Mouse (Mus musculus): ENCODE results near the gene Gm20388. TPM values are rescaled to one million over a fixed set of nuclear protein-coding genes. Genes with fewer than 3 reads are reported as not detected.

Gene Gm20388
- polyA plus RNA-seq, 2 experiments = 8.5 TPM; not detected in 1

DNA sequence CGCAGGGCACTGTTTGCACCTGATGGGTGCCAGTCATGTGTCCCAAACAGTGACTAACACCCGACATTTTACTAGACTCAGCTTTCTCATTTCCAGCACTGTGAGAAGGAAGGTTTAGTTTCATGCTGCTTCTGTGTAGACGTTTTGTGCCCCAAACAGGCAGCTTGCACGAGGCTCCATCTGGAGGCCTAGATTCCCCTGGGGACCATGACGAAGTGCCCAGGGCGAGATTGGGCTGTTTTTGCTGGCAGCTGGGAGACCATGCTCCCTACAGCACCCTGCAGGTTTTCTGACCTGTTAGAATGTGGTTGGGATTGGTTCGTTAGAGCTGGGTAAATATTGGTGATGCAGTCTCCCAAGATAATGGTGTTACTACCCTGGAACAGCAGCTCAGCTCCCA is 3760.1 kb downstream of the Gm20388 start:
- 50% methylated on average over 7 of the region's 7 CpGs for whole genome bisulfite sequencing (ENCODE audit: insufficient replicate concordance)

DNA sequence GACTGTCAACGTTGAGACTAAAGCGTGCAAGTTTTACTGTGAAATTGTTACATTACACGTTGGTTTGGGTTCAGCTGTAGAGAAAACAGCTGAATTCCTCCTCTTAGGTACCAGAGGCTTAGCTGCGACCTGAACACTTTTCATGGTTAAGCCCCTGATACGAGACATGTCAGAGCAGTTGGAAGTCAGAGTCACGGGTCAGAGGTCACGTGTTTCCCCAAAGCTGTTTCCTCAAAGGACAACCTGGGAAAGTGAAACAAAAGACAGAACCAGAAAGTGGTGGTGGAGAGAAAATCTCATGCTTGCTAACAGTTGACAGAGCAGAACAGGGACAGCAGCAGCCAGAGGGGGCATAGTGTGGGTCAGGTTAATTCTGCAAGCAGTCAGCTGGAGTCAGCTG is 3760.8 kb downstream of the Gm20388 start:
- DNase-seq (ENCODE audit: low read depth in 3 of 3, low spot score in 3 of 3) (no peak), ATAC-seq (ENCODE audit: insufficient read depth) (no peak)
- H3K27ac ChIP-seq = no peak overlapping the region
- no peak overlapping the region for H3K4me3 ChIP-seq (ENCODE audit: insufficient read depth in 1 of 2, low read depth in 2 of 2, low read length in 2 of 2)
- no peaks in the 10 kb centered on the region for H3K9me3 ChIP-seq (ENCODE audit: control insufficient read depth, low read length)
- H3K4me2 ChIP-seq (ENCODE audit: low read depth) = no peak overlapping the region
- no peaks in the 10 kb centered on the region for H3K27me3 ChIP-seq (ENCODE audit: control insufficient read depth, insufficient read depth, low read length)
- no peak overlapping the region for H3K9ac ChIP-seq (replicated peaks)
- H3K4me1 ChIP-seq (replicated peaks; ENCODE audit: control insufficient read depth in 2 of 2, insufficient read depth in 2 of 2, low read length in 1 of 2) = 0 out of 4 replicates have a peak, but pooled peaks cover 0 to 11% of the 10 kb centered on the region in 2 experiments
- H3K36me3 ChIP-seq (replicated peaks; ENCODE audit: control insufficient read depth, insufficient read depth, low read depth) = no peaks in the 10 kb centered on the region
- TF ChIP-seq CTCF (IDR thresholded peaks at IDR 0.05; ENCODE audit: low read depth) (no peak; the same call in 1 of the 2 replicates), EP300 (IDR thresholded peaks at IDR 0.05; ENCODE audit: low read depth) (no peak)
- WGBS (ENCODE audit: insufficient replicate concordance) = 54% methylated on average over 7 of the region's 7 CpGs

More for the DNA sequence above, 3760.1 kb downstream of the Gm20388 start:
- Histone ChIP-seq H3K27ac (no peak overlapping the region), H3K27me3 (ENCODE audit: control insufficient read depth, insufficient read depth, low read length) (no peaks in the 10 kb centered on the region), H3K4me1 (replicated peaks; ENCODE audit: control insufficient read depth in 2 of 2, insufficient read depth in 2 of 2, low read length in 1 of 2) (0 out of 4 replicates have a peak, but pooled peaks cover 0 to 11% of the 10 kb centered on the region in 2 experiments), H3K9ac (replicated peaks) (no peak overlapping the region), H3K4me2 (ENCODE audit: low read depth) (no peak overlapping the region), H3K36me3 (replicated peaks; ENCODE audit: control insufficient read depth, insufficient read depth, low read depth) (no peaks in the 10 kb centered on the region), H3K9me3 (ENCODE audit: control insufficient read depth, low read length) (no peaks in the 10 kb centered on the region), H3K4me3 (ENCODE audit: insufficient read depth in 1 of 2, low read depth in 2 of 2, low read length in 2 of 2) (no peak overlapping the region)
- TF ChIP-seq CTCF (IDR thresholded peaks at IDR 0.05; ENCODE audit: low read depth) (no peak), EP300 (IDR thresholded peaks at IDR 0.05; ENCODE audit: low read depth) (no peak)
- ATAC-seq (ENCODE audit: insufficient read depth) = no peak
- DNase-seq (ENCODE audit: low read depth in 3 of 3, low spot score in 3 of 3) = no peak

DNA sequence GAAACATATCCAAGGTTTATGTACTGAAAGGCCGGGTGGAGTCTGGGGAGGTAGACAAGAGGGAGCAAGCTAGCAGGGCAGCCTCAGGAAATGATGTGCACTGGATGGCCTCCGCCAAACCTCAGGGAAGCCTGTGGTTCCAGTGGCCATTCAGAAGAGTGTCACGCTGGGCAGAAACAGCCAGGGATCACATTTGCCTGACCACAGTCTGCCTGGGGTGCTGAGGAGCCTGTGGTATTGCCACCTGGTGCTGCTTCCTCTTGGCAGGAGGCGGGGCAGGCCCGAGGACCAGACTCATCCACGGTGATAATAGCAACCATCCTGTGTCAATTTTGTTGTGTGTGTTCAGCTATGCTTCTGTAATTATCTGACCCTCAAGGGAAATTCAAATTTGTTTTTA is 3762.0 kb downstream of the Gm20388 start:
- Histone ChIP-seq H3K36me3 (replicated peaks; ENCODE audit: control insufficient read depth, insufficient read depth, low read depth) (no peaks in the 10 kb centered on the region), H3K4me2 (ENCODE audit: low read depth) (no peak overlapping the region), H3K4me3 (ENCODE audit: insufficient read depth in 1 of 2, low read depth in 2 of 2, low read length in 2 of 2) (no peak overlapping the region), H3K9ac (replicated peaks) (no peak overlapping the region), H3K4me1 (replicated peaks; ENCODE audit: control insufficient read depth in 2 of 2, insufficient read depth in 2 of 2, low read length in 1 of 2) (0 out of 4 replicates have a peak, but pooled peaks cover 0 to 11% of the 10 kb centered on the region in 2 experiments), H3K9me3 (ENCODE audit: control insufficient read depth, low read length) (no peaks in the 10 kb centered on the region), H3K27me3 (ENCODE audit: control insufficient read depth, insufficient read depth, low read length) (no peaks in the 10 kb centered on the region), H3K27ac (no peak overlapping the region)
- ATAC-seq (ENCODE audit: insufficient read depth) (no peak), DNase-seq (ENCODE audit: low read depth in 3 of 3, low spot score in 3 of 3) (no peak)
- 21% methylated on average over 6 of the region's 6 CpGs for WGBS (ENCODE audit: insufficient replicate concordance)
- TF ChIP-seq EP300 (IDR thresholded peaks at IDR 0.05; ENCODE audit: low read depth) (no peak), CTCF (IDR thresholded peaks at IDR 0.05; ENCODE audit: low read depth) (no peak)

DNA sequence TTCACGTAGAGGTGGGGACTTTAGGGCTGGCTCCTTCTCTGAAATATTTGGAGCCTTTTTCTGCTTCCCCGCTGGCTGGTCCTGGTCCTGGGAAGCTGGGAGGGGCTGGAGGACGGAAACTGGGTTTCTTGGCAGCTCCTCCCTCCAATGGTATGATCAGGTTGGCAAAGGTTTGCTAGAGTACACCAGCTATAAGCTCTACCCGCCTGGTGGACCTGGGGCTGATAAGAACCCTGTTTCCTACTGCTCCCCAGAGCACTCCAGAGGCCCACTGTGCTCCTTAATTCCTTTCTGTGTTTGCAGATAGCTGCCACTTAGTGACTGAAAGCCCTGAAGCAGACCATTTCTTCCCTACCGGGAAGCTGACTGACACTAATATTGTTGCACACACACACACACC is 3765.0 kb downstream of the Gm20388 start:
- H3K27ac ChIP-seq = no peak overlapping the region
- H3K36me3 ChIP-seq (replicated peaks; ENCODE audit: control insufficient read depth, insufficient read depth, low read depth) = no peaks in the 10 kb centered on the region
- no peak for TF ChIP-seq EP300 (IDR thresholded peaks at IDR 0.05; ENCODE audit: low read depth)
- no peak for TF ChIP-seq CTCF (IDR thresholded peaks at IDR 0.05; ENCODE audit: low read depth)
- no peak overlapping the region for H3K4me3 ChIP-seq (ENCODE audit: insufficient read depth in 1 of 2, low read depth in 2 of 2, low read length in 2 of 2)
- DNase-seq (ENCODE audit: low read depth in 3 of 3, low spot score in 3 of 3) (no peak), ATAC-seq (ENCODE audit: insufficient read depth) (no peak)
- WGBS (ENCODE audit: insufficient replicate concordance) = 25% methylated on average over 5 of the region's 5 CpGs
- no peak overlapping the region for H3K9ac ChIP-seq (replicated peaks)
- H3K4me1 ChIP-seq (replicated peaks; ENCODE audit: control insufficient read depth in 2 of 2, insufficient read depth in 2 of 2, low read length in 1 of 2) = 0 out of 4 replicates have a peak, but pooled peaks cover 0 to 3% of the 10 kb centered on the region in 2 experiments
- H3K9me3 ChIP-seq (ENCODE audit: control insufficient read depth, low read length) = no peaks in the 10 kb centered on the region
- H3K4me2 ChIP-seq (ENCODE audit: low read depth) = no peak overlapping the region
- no peaks in the 10 kb centered on the region for H3K27me3 ChIP-seq (ENCODE audit: control insufficient read depth, insufficient read depth, low read length)

DNA sequence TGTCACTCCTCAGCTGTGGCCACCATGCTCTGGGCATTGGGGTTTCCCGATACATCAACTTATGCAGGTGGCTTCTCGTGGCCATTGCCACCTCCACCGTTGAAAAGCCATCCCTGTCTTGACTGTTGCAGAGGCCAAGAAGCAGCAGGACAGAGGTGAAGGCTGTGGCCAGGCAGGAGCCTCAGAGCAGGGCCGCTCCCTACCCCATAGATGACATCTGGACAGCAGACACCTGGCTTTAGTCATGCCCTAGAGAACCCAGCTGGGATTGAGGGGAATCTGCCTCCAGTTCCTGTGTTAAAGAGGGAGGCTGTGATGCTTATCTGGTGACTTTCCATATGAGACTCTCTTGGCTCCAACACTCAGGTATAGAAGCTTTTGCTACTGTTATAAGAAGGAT is 3767.7 kb downstream of the Gm20388 start:
- TF ChIP-seq EP300 (IDR thresholded peaks at IDR 0.05; ENCODE audit: low read depth) (no peak), CTCF (IDR thresholded peaks at IDR 0.05; ENCODE audit: low read depth) (no peak)
- ATAC-seq (ENCODE audit: insufficient read depth) = no peak
- Histone ChIP-seq H3K4me2 (ENCODE audit: low read depth) (no peak overlapping the region), H3K9ac (replicated peaks) (no peak overlapping the region), H3K4me1 (replicated peaks; ENCODE audit: control insufficient read depth in 2 of 2, insufficient read depth in 2 of 2, low read length in 1 of 2) (peaks cover 0 to 4% of the 10 kb centered on the region in 2 experiments; a peak in 1 of 4 replicates), H3K27me3 (ENCODE audit: control insufficient read depth, insufficient read depth, low read length) (no peaks in the 10 kb centered on the region), H3K36me3 (replicated peaks; ENCODE audit: control insufficient read depth, insufficient read depth, low read depth) (no peaks in the 10 kb centered on the region), H3K27ac (no peak overlapping the region), H3K4me3 (ENCODE audit: insufficient read depth in 1 of 2, low read depth in 2 of 2, low read length in 2 of 2) (no peak overlapping the region), H3K9me3 (ENCODE audit: control insufficient read depth, low read length) (no peaks in the 10 kb centered on the region)
- DNase-seq (ENCODE audit: low read depth in 3 of 3, low spot score in 3 of 3) = no peak
- WGBS (ENCODE audit: insufficient replicate concordance) = 67% methylated on average over 4 of the region's 4 CpGs

Measured in liver, embryonic 14.5 days (tissue).